Mouse (Mus musculus) stomach, embryonic 15.5 days (tissue): ENCODE data around the gene Polr1e. TPM values are rescaled to one million over a fixed set of nuclear protein-coding genes. Genes with fewer than 3 reads are reported as not detected.
"Not testable (repeated sequence)": the region's sequence is repeated elsewhere in the genome, so short reads cannot be mapped to it uniquely, and the experiment has no call there.

Experiments used
- ATAC-seq: fragments of 200-750 bp; cut with Nextera tagmentation; 2 replicates; pipeline ENCODE4 v1.8.0; 2017; ENCODE audit warnings: low read depth, moderate number of reproducible peaks, moderate TSS enrichment; ENCODE audit not compliant: insufficient read depth, low FRiP score
- H3K27ac ChIP-seq: fragments of 300-500 bp; sonication (generic); 2 replicates; pipeline ENCODE4 v1.5.1; 2015; ENCODE audit warnings: mild to moderate bottlenecking, inconsistent platforms
- H3K27me3 ChIP-seq: fragments of 300-500 bp; sonication (generic); replicated peaks from 2 replicates; pipeline ENCODE4 v1.6.1; 2015; ENCODE audit warnings: inconsistent platforms
- H3K36me3 ChIP-seq: fragments of 300-500 bp; sonication (generic); 2 replicates; pipeline ENCODE4 v1.6.1; 2015; ENCODE audit warnings: inconsistent platforms
- H3K4me1 ChIP-seq: fragments of 300-500 bp; sonication (generic); 2 replicates; pipeline ENCODE4 v1.6.1; 2015; ENCODE audit warnings: inconsistent platforms
- H3K4me2 ChIP-seq: fragments of 300-500 bp; sonication (generic); 2 replicates; pipeline ENCODE4 v1.6.1; 2015; ENCODE audit warnings: mild to moderate bottlenecking, inconsistent platforms
- H3K4me3 ChIP-seq: fragments of 300-500 bp; sonication (generic); replicated peaks from 2 replicates; pipeline ENCODE4 v1.5.1; 2015; ENCODE audit warnings: inconsistent platforms
- H3K9ac ChIP-seq: fragments of 300-500 bp; sonication (generic); 2 replicates; pipeline ENCODE4 v1.6.1; 2015; ENCODE audit warnings: inconsistent platforms
- H3K9me3 ChIP-seq: fragments of 300-500 bp; sonication (generic); 2 replicates; pipeline ENCODE4 v1.6.1; 2016; ENCODE audit warnings: inconsistent platforms
- WGBS: fragments of 180-500 bp; shearing (Covaris S2); methylation state at CpG from one replicate; pipeline ENCODE4 v1.1.7; 2015; 5-methylcytosine and 5-hydroxymethylcytosine counted together
- polyA plus RNA-seq: library from polyadenylated mRNA; unstranded; fragments of >200 nt; fragmentation: Nextera tagmentation; extraction: Ambion mirVana; gene quantifications from 2 replicates; pipeline ENCODE4 v1.2.1, GENCODE M21; 2015

The Polr1e gene
- polyA plus RNA-seq, 1 experiment from 2014 or later = 37.4 TPM

GRCm38 (mm10) chr4:45067742-45068141, 49.4 kb downstream of the Polr1e start:
- 77% methylated on average over 4 of the region's 4 CpGs for WGBS
- Histone ChIP-seq H3K36me3 (no peaks in the 10 kb centered on the region), H3K27me3 (no peaks in the 10 kb centered on the region), H3K27ac (no peak overlapping the region), H3K9ac (no peak overlapping the region), H3K4me3 (no peak overlapping the region), H3K4me2 (no peak overlapping the region), H3K9me3 (no peaks in the 10 kb centered on the region), H3K4me1 (no peaks in the 10 kb centered on the region)
- ATAC-seq = no peak

- no peaks in the 10 kb centered on the region for H3K4me1 ChIP-seq
- no peak overlapping the region for H3K4me2 ChIP-seq
- H3K27ac ChIP-seq = no peak overlapping the region
- 57% methylated on average over 15 of the region's 15 CpGs for WGBS
- ATAC-seq = no peak
- no peak overlapping the region for H3K4me3 ChIP-seq
- H3K9ac ChIP-seq = no peak overlapping the region
- no peaks in the 10 kb centered on the region for H3K36me3 ChIP-seq
- H3K9me3 ChIP-seq = no peaks in the 10 kb centered on the region
- no peaks in the 10 kb centered on the region for H3K27me3 ChIP-seq
These were observed 54.0 kb downstream of the Polr1e start for GRCm38 (mm10) chr4:45072261-45072973.

DNA sequence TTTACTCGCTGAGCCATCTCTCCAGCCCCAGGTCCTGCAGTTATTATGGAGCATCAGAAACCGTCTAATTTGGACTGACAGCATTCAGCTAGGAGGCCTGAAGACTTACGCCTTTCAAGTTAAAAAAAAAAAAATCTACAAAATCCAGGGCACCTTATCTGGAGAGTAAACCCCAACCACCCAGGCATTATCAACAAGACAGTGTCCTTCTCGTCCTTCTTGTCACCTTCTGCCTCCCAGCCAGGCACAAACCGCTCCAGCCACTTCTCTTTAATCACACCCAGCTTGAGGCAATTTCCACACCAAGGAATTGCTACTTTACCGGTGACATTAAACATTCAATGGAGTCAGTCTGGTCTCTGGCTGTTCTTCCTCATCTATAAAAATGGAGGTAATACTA, 55.2 kb downstream of the Polr1e start:
- Histone ChIP-seq H3K4me1 (no peaks in the 10 kb centered on the region), H3K27me3 (no peaks in the 10 kb centered on the region), H3K27ac (no peak overlapping the region), H3K9me3 (no peaks in the 10 kb centered on the region), H3K4me3 (no peak overlapping the region), H3K36me3 (no peaks in the 10 kb centered on the region), H3K4me2 (no peak overlapping the region), H3K9ac (no peak overlapping the region)
- WGBS = 77% methylated on average over 6 of the region's 6 CpGs
- no peak; the same call in 1 of the 2 replicates for ATAC-seq

- H3K4me1 ChIP-seq, H3K4me2 ChIP-seq, H3K27me3 ChIP-seq, H3K36me3 ChIP-seq, H3K4me3 ChIP-seq, H3K9ac ChIP-seq, H3K27ac ChIP-seq, ATAC-seq, H3K9me3 ChIP-seq: not testable (repeated sequence)
- 78% methylated on average over 4 of the region's 4 CpGs for WGBS
These were observed 62.7 kb downstream of the Polr1e start for GRCm38 (mm10) chr4:45081041-45081440.

GRCm38 (mm10) chr4:45082951-45083350, 64.6 kb downstream of the Polr1e start:
- WGBS = 68% methylated on average over 9 of the region's 9 CpGs
- ATAC-seq = no peak
- no peak overlapping the region for H3K9ac ChIP-seq
- H3K4me2 ChIP-seq = peak overlapping the region; percentile 85
- H3K4me3 ChIP-seq = no peak overlapping the region
- H3K27me3 ChIP-seq = no peaks in the 10 kb centered on the region
- H3K4me1 ChIP-seq = peaks cover 4% of the 10 kb centered on the region; the same call in 1 of the 2 replicates
- no peaks in the 10 kb centered on the region for H3K36me3 ChIP-seq
- H3K9me3 ChIP-seq = no peaks in the 10 kb centered on the region
- no peak overlapping the region for H3K27ac ChIP-seq

GRCm38 (mm10) chr4:45083487-45083886, 65.1 kb downstream of the Polr1e start:
- no peak overlapping the region for H3K27ac ChIP-seq
- no peaks in the 10 kb centered on the region for H3K9me3 ChIP-seq
- H3K4me2 ChIP-seq = peak overlapping the region; percentile 85
- H3K27me3 ChIP-seq = no peaks in the 10 kb centered on the region
- no peaks in the 10 kb centered on the region for H3K36me3 ChIP-seq
- H3K9ac ChIP-seq = no peak overlapping the region; the same call in 1 of the 2 replicates
- peaks cover 4% of the 10 kb centered on the region; the same call in 1 of the 2 replicates for H3K4me1 ChIP-seq
- WGBS = 3% methylated on average over 8 of the region's 8 CpGs
- ATAC-seq = no peak
- H3K4me3 ChIP-seq = peak overlapping the region; percentile 85

DNA sequence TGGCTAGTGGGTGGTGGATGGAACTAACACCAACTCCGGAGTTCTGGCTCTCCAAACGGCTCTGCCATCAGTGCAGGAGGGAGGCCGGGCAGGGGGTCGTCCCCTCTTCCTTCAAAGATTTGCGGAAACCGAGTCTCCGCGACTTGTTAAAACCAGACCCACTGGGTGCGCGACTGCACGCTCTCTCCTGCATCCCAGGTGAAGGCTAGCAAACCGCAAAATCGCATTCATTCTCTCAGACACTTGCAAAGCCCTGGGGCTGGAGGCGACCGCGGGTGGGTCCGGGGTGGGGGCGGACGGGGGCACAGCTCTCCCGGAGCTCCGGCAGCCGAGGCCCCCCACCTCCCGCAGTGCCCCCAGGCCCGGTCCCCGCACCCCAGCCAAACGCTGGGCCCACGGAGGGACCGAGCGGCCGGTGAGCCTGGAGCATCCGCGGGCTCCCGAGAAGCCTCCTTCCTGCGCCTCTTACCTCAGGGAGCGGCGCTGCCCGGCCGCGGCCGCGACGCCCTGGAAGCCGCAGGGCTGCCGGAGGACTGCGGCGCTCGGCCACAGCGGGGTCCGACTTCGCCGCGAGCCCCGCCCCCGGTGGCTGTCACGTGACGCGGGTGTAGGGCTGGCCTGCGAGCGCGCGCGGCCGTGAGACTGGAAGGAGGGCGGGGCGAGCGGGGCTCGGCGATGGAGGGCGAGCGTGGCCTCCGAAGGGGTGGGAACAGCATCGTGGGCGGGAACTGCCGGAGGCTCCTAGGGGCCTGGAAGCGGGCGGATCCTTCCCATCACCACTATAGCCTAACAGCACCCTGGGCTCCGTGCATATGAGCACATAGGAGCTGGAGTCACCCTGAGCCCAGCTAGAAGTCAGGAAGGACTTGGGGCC, 65.9 kb downstream of the Polr1e start, which contains the start of gene Fbxo10:
TSS of gene Fbxo10 (minus strand) at position 584 of the 874 bp plus-strand sequence.
- Histone ChIP-seq H3K9ac (peak within 1 kb of the TSS; percentile 80), H3K4me1 (peaks cover 4% of the 10 kb centered on the region; the same call in 1 of the 2 replicates), H3K27me3 (no peaks in the 10 kb centered on the region), H3K27ac (peak within 1 kb of the TSS; percentile 78), H3K4me2 (peak within 1 kb of the TSS; percentile 85), H3K36me3 (no peaks in the 10 kb centered on the region), H3K4me3 (peak within 1 kb of the TSS; percentile 85), H3K9me3 (no peaks in the 10 kb centered on the region)
- WGBS = under 1% methylated on average over 64 of the region's 77 CpGs
- peak; percentile 94 for ATAC-seq

GRCm38 (mm10) chr4:45084895-45085290, 66.5 kb downstream of the Polr1e start:
- H3K9ac ChIP-seq = no peak overlapping the region
- H3K4me2 ChIP-seq = peak overlapping the region; percentile 85
- 29% methylated on average over 8 of the region's 8 CpGs for WGBS
- no peaks in the 10 kb centered on the region for H3K9me3 ChIP-seq
- peak overlapping the region; percentile 85 for H3K4me3 ChIP-seq
- H3K4me1 ChIP-seq = peaks cover 4% of the 10 kb centered on the region; the same call in 1 of the 2 replicates
- H3K27me3 ChIP-seq = no peaks in the 10 kb centered on the region
- H3K27ac ChIP-seq = peak overlapping the region; percentile 78
- no peaks in the 10 kb centered on the region for H3K36me3 ChIP-seq
- ATAC-seq = no peak

Other genes starting within 250 kb of the Polr1e start
- gene Grhpr, start 37.2 kb upstream of the Polr1e start, polyA plus RNA-seq = 79.2 and 84.2 TPM in 2 replicates
- 17.6 and 20.1 TPM in 2 replicates for gene Zbtb5, start 6.2 kb upstream of the Polr1e start, polyA plus RNA-seq
- 10.9 and 12.5 TPM in 2 replicates for gene Fbxo10, start 66.0 kb downstream of the Polr1e start, polyA plus RNA-seq
- 279 and 306 TPM in 2 replicates for gene Tomm5, start 89.5 kb downstream of the Polr1e start, polyA plus RNA-seq
- 0.74 and 0.84 TPM in 2 replicates for gene Frmpd1, start 166.3 kb downstream of the Polr1e start, polyA plus RNA-seq